Mouse (Mus musculus) spleen, postnatal 10 days (tissue): Measurements from ENCODE around the gene Olfr606.
"Not testable (repeated sequence)": the region's sequence is repeated elsewhere in the genome, so short reads cannot be mapped to it uniquely, and the experiment has no call there.

Source experiments
- DNase-seq, 2 experiments: peaks; one replicate each; pipeline ENCODE4 v3.0.0; 2021 to 2022; ENCODE audit warnings: low spot score in 2 of 2

The Olfr606 gene

GRCm38 (mm10) chr7:103448746-103449145 is at the start of gene Olfr606:
Gene Olfr606, plus strand, starts transcription at chr7:103449046.
- DNase-seq, result no peak

- not testable (repeated sequence) for DNase-seq
Measured at GRCm38 (mm10) chr7:103406521-103407055, 42.3 kb upstream of the Olfr606 start.

GRCm38 (mm10) chr7:103414772-103415171 is 34.1 kb upstream of the Olfr606 start, which contains the start of gene Usp17lc:
Gene Usp17lc, plus strand, starts transcription at chr7:103415072.
- not testable (repeated sequence) for DNase-seq

- no peak for DNase-seq
Measured at GRCm38 (mm10) chr7:103445339-103445738, 3.5 kb upstream of the Olfr606 start, which contains the start of gene Olfr605. Gene Olfr605, minus strand, starts transcription at chr7:103445439.

GRCm38 (mm10) chr7:103460590-103460989 is 11.7 kb downstream of the Olfr606 start:
- no peak for DNase-seq

GRCm38 (mm10) chr7:103469577-103469976 is 20.7 kb downstream of the Olfr606 start, which contains the start of gene Olfr608:
Gene Olfr608, plus strand, starts transcription at chr7:103469877.
- DNase-seq, result no peak

GRCm38 (mm10) chr7:103477106-103477505 is 28.3 kb downstream of the Olfr606 start:
- DNase-seq, result not testable (repeated sequence)

GRCm38 (mm10) chr7:103497962-103498361 is 49.1 kb downstream of the Olfr606 start, which contains the start of gene Olfr609:
Gene Olfr609, minus strand, starts transcription at chr7:103498062.
- no peak for DNase-seq
